8 mouse cellular contexts compared by ENCODE assay signal in the genomic region with DNA sequence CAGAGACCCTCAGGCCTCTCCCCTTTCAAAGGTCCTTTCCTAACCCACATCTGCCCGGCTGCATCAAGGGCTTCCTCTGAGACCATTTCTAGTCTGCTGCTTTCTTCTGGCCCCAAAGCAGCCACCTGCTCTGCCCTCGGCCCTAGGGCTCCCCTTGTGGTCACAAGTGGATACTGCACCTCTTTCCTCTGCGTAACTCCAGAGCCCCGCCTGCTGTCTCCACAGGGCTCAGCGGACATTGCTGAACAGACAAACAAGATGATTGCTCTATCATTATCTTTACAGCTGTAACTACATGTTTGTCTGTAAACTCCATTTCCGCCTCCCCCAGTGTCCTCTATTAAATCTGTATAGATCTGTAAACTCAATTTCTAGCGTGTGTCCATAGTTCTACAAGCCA. TPM values are rescaled to one million over a fixed set of nuclear protein-coding genes. Genes with fewer than 3 reads are reported as not detected.
DNase-seq lines count a peak whose midpoint lies in the region; ATAC-seq and TF ChIP-seq lines count a peak whose summit lies in the region.

No protein-coding gene starts in this region.

- TF ChIP-seq CTCF in heart, adult 2 months (IDR thresholded peaks at IDR 0.05) = peak; percentile 99

- peak; percentile 69 for TF ChIP-seq EP300 in heart, adult 2 months (IDR thresholded peaks at IDR 0.05; ENCODE audit: insufficient read depth, low read depth, low read length)

- no peaks in the 10 kb centered on the region for H3K27me3 ChIP-seq in heart, adult 2 months (ENCODE audit: control insufficient read depth, insufficient read depth, low read length)
- no peaks in the 10 kb centered on the region for H3K27me3 ChIP-seq in forebrain, embryonic 16.5 days (replicated peaks; ENCODE audit: control insufficient read depth, insufficient read depth, low read length)
- H3K27me3 ChIP-seq in hindbrain, embryonic 15.5 days = no peaks in the 10 kb centered on the region
- H3K27me3 ChIP-seq in midbrain, embryonic 11.5 days (ENCODE audit: control insufficient read depth, insufficient read depth, low read length) = no peaks in the 10 kb centered on the region

- intact Hi-C loops in heart, adult 2 months (cut with DNase I) = loop anchor here (10.0 kb wide), 1 partner anchor 368 kb away; no protein-coding TSS in a partner anchor
- intact Hi-C loops in heart, postnatal 25 days (cut with DNase I) = no loop called here

- no peak for TF ChIP-seq POLR2A in heart, adult 2 months (IDR thresholded peaks at IDR 0.05; ENCODE audit: insufficient read depth, low read depth, low read length)

- H3K27ac ChIP-seq in heart, adult 2 months = no peak overlapping the region
- no peak overlapping the region for H3K27ac ChIP-seq in forebrain, embryonic 16.5 days (ENCODE audit: low read length)
- H3K27ac ChIP-seq in hindbrain, embryonic 15.5 days (replicated peaks) = no peak overlapping the region
- no peak overlapping the region for H3K27ac ChIP-seq in midbrain, embryonic 11.5 days (ENCODE audit: low read depth, low read length)

- no peaks in the 10 kb centered on the region for H3K4me1 ChIP-seq in heart, adult 2 months (ENCODE audit: control insufficient read depth, insufficient read depth, low read length)
- H3K4me1 ChIP-seq in forebrain, embryonic 16.5 days (replicated peaks; ENCODE audit: control insufficient read depth, insufficient read depth, low read length) = no peaks in the 10 kb centered on the region; the same call in 1 of the 2 replicates
- peaks cover 8% of the 10 kb centered on the region for H3K4me1 ChIP-seq in hindbrain, embryonic 15.5 days (replicated peaks)
- H3K4me1 ChIP-seq in midbrain, embryonic 11.5 days (ENCODE audit: control insufficient read depth, insufficient read depth, low read length) = peaks cover 5% of the 10 kb centered on the region; the same call in 1 of the 2 replicates

- peak; percentile 74 for ATAC-seq in forebrain, embryonic 16.5 days
- peak; percentile 35; the same call in 1 of the 2 replicates for ATAC-seq in hindbrain, embryonic 15.5 days (ENCODE audit: low FRiP score, low read depth)
- peak; percentile 33; the same call in 1 of the 2 replicates for ATAC-seq in midbrain, embryonic 11.5 days (ENCODE audit: low FRiP score)

- no peak overlapping the region for H3K4me3 ChIP-seq in heart, adult 2 months
- no peak overlapping the region for H3K4me3 ChIP-seq in forebrain, embryonic 16.5 days (replicated peaks; ENCODE audit: low read length)
- H3K4me3 ChIP-seq in hindbrain, embryonic 15.5 days = no peak overlapping the region
- H3K4me3 ChIP-seq in midbrain, embryonic 11.5 days (ENCODE audit: low read depth, low read length) = no peak overlapping the region

- no peaks in the 10 kb centered on the region for H3K36me3 ChIP-seq in heart, adult 2 months (ENCODE audit: control insufficient read depth, insufficient read depth, low read length)
- no peaks in the 10 kb centered on the region for H3K36me3 ChIP-seq in forebrain, embryonic 16.5 days (ENCODE audit: control insufficient read depth, insufficient read depth)
- H3K36me3 ChIP-seq in hindbrain, embryonic 15.5 days = no peaks in the 10 kb centered on the region
- H3K36me3 ChIP-seq in midbrain, embryonic 11.5 days (ENCODE audit: control insufficient read depth, insufficient read depth, low read length) = no peaks in the 10 kb centered on the region

- H3K4me2 ChIP-seq in forebrain, embryonic 16.5 days (ENCODE audit: low read length) = no peak overlapping the region
- H3K4me2 ChIP-seq in hindbrain, embryonic 15.5 days = no peak overlapping the region
- H3K4me2 ChIP-seq in midbrain, embryonic 11.5 days = no peak overlapping the region

- 4% methylated on average over 7 of the region's 7 CpGs for WGBS in heart, adult 2 months
- 0% methylated on average over 7 of the region's 7 CpGs for WGBS in forebrain, embryonic 16.5 days
- 3% methylated on average over 7 of the region's 7 CpGs for WGBS in hindbrain, embryonic 15.5 days
- 8% methylated on average over 7 of the region's 7 CpGs for WGBS in midbrain, embryonic 11.5 days

- no peaks in the 10 kb centered on the region for H3K9me3 ChIP-seq in forebrain, embryonic 16.5 days (ENCODE audit: control insufficient read depth, low read length)
- no peaks in the 10 kb centered on the region for H3K9me3 ChIP-seq in hindbrain, embryonic 15.5 days
- H3K9me3 ChIP-seq in midbrain, embryonic 11.5 days (ENCODE audit: control insufficient read depth, low read length) = no peaks in the 10 kb centered on the region

- H3K79me2 ChIP-seq in heart, adult 2 months (replicated peaks; ENCODE audit: control insufficient read depth, insufficient read depth, low read length) = no peaks in the 10 kb centered on the region

- H3K9ac ChIP-seq in heart, adult 2 months (ENCODE audit: low read depth, low read length) = no peak overlapping the region
- H3K9ac ChIP-seq in forebrain, embryonic 16.5 days (replicated peaks; ENCODE audit: low read depth, low read length) = no peak overlapping the region
- no peak overlapping the region for H3K9ac ChIP-seq in hindbrain, embryonic 15.5 days
- no peak overlapping the region for H3K9ac ChIP-seq in midbrain, embryonic 11.5 days (ENCODE audit: low read length)

- DNase-seq in heart, adult 2 months = peak; percentile 71 to 76
- no peak for DNase-seq in heart, postnatal 25 days (ENCODE audit: low spot score)
- peak; percentile 52 for DNase-seq in c-Kit-positive CD71-positive TER-119-positive erythroid progenitor cells, embryonic 14.5 days (ENCODE audit: low spot score)
- peak; percentile 85 to 88 for DNase-seq in left cerebral cortex, adult 18-20 months (ENCODE audit: low spot score in 2 of 2)
- DNase-seq in midbrain, embryonic 11.5 days (ENCODE audit: low spot score, missing footprints) = peak; percentile 93
- DNase-seq in spleen, adult 18-20 months = peak; percentile 49 to 72

RNA-seq across cellular contexts. Expression of a gene that starts 37.1 kb away (rescaled TPM):
- total RNA-seq in heart, adult 2 months (2021) = 100 to 1,000 TPM in 1 of 2 experiments, 10 to 100 TPM in 1; 96.7 to 116 TPM
- 65.0 and 86.1 TPM in 2 replicates for polyA plus RNA-seq in heart, adult 2 months (2012; rRNA removed)
- total RNA-seq in heart, postnatal 25 days (2021) = 10 to 100 TPM; 85.1 to 94.1 TPM
- polyA plus RNA-seq in forebrain, embryonic 16.5 days (2015; fragmentation: Nextera tagmentation; extraction: Ambion mirVana) = 22.0 and 22.5 TPM in 2 replicates
- 21.8 and 23.4 TPM in 2 replicates for polyA plus RNA-seq in hindbrain, embryonic 15.5 days (2015; fragmentation: Nextera tagmentation; extraction: Ambion mirVana)
- total RNA-seq in left cerebral cortex, adult 18-20 months (2021) = 100 to 1,000 TPM in 1 of 2 experiments, 10 to 100 TPM in 1; 91.4 to 100 TPM
- 12.4 and 15.6 TPM in 2 replicates for polyA plus RNA-seq in midbrain, embryonic 11.5 days (2014; fragmentation: Nextera tagmentation; extraction: Ambion mirVana)
